Mouse (Mus musculus) limb, embryonic 13.5 days (tissue): Measurements from ENCODE around the gene Pvalb. TPM values are rescaled to one million over a fixed set of nuclear protein-coding genes. Genes with fewer than 3 reads are reported as not detected.

ENCODE experiments used
- ATAC-seq: fragments of 200-750 bp; cut with Nextera tagmentation; 2 replicates; pipeline ENCODE4 v1.8.0; 2017; ENCODE audit warnings: low read depth, moderate number of reproducible peaks, moderate TSS enrichment; ENCODE audit not compliant: low FRiP score
- H3K27ac ChIP-seq: fragments of 300-500 bp; sonication (generic); 2 replicates; pipeline ENCODE4 v1.5.1; 2015; ENCODE audit warnings: inconsistent platforms, mild to moderate bottlenecking, moderate library complexity
- H3K27me3 ChIP-seq: fragments of 300-500 bp; sonication (generic); 2 replicates; pipeline ENCODE4 v1.6.1; 2015; ENCODE audit warnings: mild to moderate bottlenecking, inconsistent platforms
- H3K36me3 ChIP-seq: fragments of 300-500 bp; sonication (generic); 2 replicates; pipeline ENCODE4 v1.6.1; 2015; ENCODE audit warnings: inconsistent platforms, mild to moderate bottlenecking, moderate library complexity
- H3K4me1 ChIP-seq: fragments of 300-500 bp; sonication (generic); 2 replicates; pipeline ENCODE4 v1.6.1; 2015; ENCODE audit warnings: inconsistent platforms
- H3K4me2 ChIP-seq: fragments of 300-500 bp; sonication (generic); replicated peaks from 2 replicates; pipeline ENCODE4 v1.6.1; 2015; ENCODE audit warnings: inconsistent platforms, mild to moderate bottlenecking, moderate library complexity
- H3K4me3 ChIP-seq: fragments of 300-500 bp; sonication (generic); 2 replicates; pipeline ENCODE4 v1.5.1; 2015; ENCODE audit warnings: moderate library complexity, mild to moderate bottlenecking, inconsistent platforms
- H3K9ac ChIP-seq: fragments of 300-500 bp; sonication (generic); 2 replicates; pipeline ENCODE4 v1.6.1; 2015; ENCODE audit warnings: mild to moderate bottlenecking, inconsistent platforms
- H3K9me3 ChIP-seq: fragments of 300-500 bp; sonication (generic); 2 replicates; pipeline ENCODE4 v1.6.1; 2016; ENCODE audit warnings: inconsistent platforms
- WGBS: fragments of 180-500 bp; shearing (Covaris S2); methylation state at CpG from one replicate; pipeline ENCODE4 v1.1.7; 2015; 5-methylcytosine and 5-hydroxymethylcytosine counted together
- polyA plus RNA-seq: library from polyadenylated mRNA; unstranded; fragments of >200 nt; fragmentation: Nextera tagmentation; extraction: Ambion mirVana; gene quantifications from 2 replicates; pipeline ENCODE4 v1.2.1, GENCODE M21; 2015

Pvalb gene
- polyA plus RNA-seq, 1 experiment from 2014 or later = 0.15 TPM

DNA sequence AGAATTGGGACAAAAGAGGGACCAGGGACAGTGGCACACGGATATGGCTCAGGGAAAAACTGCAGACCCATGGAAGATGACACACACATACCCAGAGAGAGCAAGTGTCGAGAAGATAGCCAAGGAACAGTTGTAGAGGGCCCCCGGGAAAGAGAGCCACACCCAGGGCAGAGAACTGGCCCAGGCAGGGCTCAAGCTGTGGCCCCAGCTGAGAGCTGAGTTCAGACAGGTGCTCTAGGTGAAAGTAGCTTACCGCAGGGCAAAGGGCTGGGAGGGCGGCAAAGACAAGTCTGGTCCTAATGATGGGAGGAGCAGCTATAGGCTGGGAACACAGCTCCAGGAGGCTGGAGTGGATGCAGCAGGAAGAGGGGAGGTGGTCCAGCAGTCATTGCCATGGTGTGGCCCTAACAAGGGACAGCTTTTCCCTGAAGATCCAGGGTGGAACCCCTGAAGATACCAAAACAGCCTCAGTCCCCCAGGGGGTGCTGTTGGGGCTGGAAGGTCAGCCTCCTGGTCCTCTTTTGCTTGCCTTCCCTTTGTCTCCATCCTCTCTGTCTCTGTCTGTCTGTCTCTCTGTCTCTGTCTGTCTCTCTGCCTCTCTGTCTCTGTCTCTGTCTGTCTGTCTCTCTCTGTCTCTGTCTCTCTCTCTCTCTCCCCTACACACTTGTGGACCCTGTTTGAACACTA, 28.8 kb upstream of the Pvalb start:
- Histone ChIP-seq H3K9me3 (no peaks in the 10 kb centered on the region; the same call in 1 of the 2 replicates), H3K27ac (no peak overlapping the region), H3K27me3 (peaks cover 4% of the 10 kb centered on the region; the same call in 1 of the 2 replicates), H3K36me3 (no peaks in the 10 kb centered on the region), H3K4me3 (no peak overlapping the region), H3K4me1 (no peaks in the 10 kb centered on the region), H3K9ac (no peak overlapping the region), H3K4me2 (no peak overlapping the region)
- 70% methylated on average over 5 of the region's 5 CpGs for WGBS
- ATAC-seq = no peak

DNA sequence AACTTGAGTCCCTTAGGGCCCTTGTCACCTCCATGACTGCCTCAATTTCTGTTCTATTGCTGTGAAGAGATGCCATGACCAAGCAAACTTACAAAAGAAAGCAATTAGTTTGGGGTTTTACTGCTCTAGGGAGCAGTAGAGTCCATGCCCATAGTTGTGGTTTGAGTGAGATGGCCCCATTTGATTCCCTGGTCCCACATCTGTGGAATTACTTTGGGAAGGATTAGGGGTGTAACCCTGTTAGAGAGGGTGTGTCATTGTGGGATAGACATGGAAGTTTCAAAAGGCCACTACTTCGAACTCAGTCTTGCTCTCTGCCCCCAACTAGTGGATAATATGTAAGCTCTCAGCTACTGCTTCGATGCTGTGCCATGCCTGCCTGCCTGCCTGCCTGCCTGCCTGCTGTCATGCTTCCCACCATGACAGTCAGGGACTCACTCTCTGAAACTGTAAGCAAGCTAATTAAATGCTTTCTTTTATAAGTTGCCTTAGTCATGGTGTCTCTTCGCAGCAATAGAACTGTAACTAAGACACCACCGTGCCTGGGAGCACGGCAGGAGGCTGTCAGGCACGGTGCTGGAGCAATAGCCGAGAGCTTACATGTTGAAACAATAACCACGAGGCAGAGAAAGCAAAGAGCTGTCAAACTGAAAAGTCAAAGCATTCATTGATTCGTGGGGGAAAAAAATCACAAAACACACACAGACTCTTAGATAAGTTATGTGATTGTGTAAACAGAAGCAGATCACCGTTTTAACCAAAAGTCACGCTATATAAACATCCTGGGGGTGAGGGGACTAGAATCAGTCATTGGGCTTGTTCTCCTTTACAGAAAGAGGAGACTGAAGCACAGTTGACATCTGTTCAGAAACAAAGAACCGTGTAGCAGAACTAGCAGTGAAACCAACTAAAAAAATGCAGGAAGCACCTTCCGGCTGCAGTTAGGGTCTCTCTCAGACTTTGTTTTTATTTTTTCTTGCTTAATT, 25.4 kb upstream of the Pvalb start:
- 57% methylated on average over 13 of the region's 13 CpGs for WGBS
- Histone ChIP-seq H3K9me3 (no peaks in the 10 kb centered on the region; the same call in 1 of the 2 replicates), H3K4me1 (no peaks in the 10 kb centered on the region), H3K4me3 (no peak overlapping the region), H3K9ac (no peak overlapping the region), H3K36me3 (no peaks in the 10 kb centered on the region), H3K4me2 (no peak overlapping the region), H3K27ac (no peak overlapping the region), H3K27me3 (peaks cover 4% of the 10 kb centered on the region; the same call in 1 of the 2 replicates)
- no peak for ATAC-seq

DNA sequence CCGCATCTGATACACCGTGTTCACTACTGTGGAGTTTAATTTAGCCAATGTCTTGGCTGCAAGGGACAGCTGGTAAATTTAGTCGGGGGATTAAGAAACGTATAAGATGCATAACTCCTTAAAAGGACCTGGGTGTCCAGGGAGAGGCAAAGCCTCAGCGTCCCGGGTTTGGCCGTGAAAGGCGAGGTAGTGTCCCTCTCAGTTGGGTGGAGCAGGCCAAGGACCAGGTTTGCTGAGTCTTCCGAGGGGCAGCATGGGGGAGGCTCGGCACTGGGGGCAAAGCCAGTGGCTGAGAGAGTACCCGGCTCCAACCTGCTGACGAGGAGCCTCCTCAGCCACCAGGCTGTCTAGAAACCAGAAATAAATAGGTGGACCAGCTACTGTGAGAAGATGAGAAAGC, 21.6 kb upstream of the Pvalb start:
- H3K4me3 ChIP-seq = no peak overlapping the region
- H3K4me2 ChIP-seq = no peak overlapping the region
- H3K9me3 ChIP-seq = no peaks in the 10 kb centered on the region
- H3K27me3 ChIP-seq = no peaks in the 10 kb centered on the region
- H3K4me1 ChIP-seq = no peaks in the 10 kb centered on the region
- H3K9ac ChIP-seq = no peak overlapping the region
- 79% methylated on average over 12 of the region's 12 CpGs for WGBS
- ATAC-seq = no peak
- no peaks in the 10 kb centered on the region for H3K36me3 ChIP-seq
- no peak overlapping the region for H3K27ac ChIP-seq

DNA sequence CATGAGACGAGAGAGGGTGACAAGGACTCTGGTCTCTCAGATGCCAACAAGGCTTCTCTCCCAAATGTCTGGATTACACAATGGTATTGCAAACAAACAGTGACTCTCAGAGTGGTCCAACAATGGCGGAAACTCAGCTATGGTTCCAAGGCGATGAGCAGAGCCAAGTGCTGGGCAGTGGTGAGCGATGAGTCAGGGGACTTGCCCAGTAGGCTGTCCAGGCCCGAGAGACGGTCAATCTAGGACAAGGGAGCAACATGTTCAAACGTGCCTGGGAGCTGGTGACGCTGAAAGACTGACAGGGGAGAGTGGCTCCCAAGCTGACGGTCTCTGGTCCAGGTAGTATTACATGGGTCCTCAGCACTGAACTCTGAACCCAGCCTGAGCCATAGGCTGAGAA, 9.1 kb upstream of the Pvalb start:
- no peak overlapping the region for H3K27ac ChIP-seq
- no peaks in the 10 kb centered on the region for H3K9me3 ChIP-seq
- no peaks in the 10 kb centered on the region for H3K4me1 ChIP-seq
- no peaks in the 10 kb centered on the region for H3K36me3 ChIP-seq
- no peak overlapping the region for H3K4me3 ChIP-seq
- no peak overlapping the region for H3K4me2 ChIP-seq
- H3K9ac ChIP-seq = no peak overlapping the region
- ATAC-seq = no peak
- no peaks in the 10 kb centered on the region for H3K27me3 ChIP-seq
- 75% methylated on average over 9 of the region's 9 CpGs for WGBS

DNA sequence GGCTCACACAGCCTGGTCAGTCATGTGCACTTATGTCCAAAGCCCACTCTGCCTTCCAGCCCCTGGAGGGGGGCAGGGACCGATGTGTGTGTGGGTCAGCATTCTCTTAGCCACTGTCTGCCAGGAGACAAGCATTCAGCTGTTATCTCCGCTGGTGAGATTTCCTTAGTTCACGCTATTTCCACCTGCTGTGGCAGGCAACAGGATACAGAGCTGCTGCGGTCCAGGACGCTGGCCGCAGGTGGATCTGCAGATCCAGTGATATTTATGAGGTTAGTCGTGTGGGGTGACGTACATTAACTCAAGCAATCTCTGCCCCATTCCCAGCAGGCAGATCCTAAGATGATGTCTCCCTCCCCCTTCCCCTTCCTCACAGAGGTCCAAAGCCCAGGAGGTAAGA, 5.2 kb upstream of the Pvalb start:
- H3K9ac ChIP-seq = no peak overlapping the region
- H3K36me3 ChIP-seq = no peaks in the 10 kb centered on the region
- no peak overlapping the region for H3K4me2 ChIP-seq
- peaks cover 5% of the 10 kb centered on the region for H3K27me3 ChIP-seq
- H3K27ac ChIP-seq = no peak overlapping the region
- H3K9me3 ChIP-seq = peaks cover 2% of the 10 kb centered on the region; the same call in 1 of the 2 replicates
- no peak for ATAC-seq
- no peak overlapping the region for H3K4me3 ChIP-seq
- WGBS = 76% methylated on average over 8 of the region's 8 CpGs
- no peaks in the 10 kb centered on the region for H3K4me1 ChIP-seq

DNA sequence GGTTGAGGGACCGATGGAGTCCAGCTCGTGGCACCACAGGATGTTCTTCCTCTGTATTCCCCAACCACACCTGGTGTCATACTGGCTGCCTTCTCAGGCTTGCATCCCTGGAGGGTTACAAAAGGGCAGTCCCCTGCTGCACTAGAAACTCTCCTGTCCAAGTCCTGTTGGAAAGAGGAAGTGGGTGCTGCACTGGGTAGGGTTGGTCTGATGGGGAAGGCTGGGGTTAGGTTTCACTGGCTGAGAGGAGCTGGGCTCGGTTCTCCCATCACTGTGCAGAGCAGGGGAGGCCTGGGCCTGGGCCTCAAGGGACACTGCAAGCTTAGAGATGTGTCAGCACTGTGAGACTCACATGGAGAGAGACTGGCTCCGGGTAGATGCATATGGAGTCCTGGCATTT, 4.0 kb upstream of the Pvalb start:
- WGBS = 79% methylated on average over 4 of the region's 4 CpGs
- Histone ChIP-seq H3K4me1 (no peaks in the 10 kb centered on the region), H3K27ac (no peak overlapping the region), H3K27me3 (peaks cover 16% of the 10 kb centered on the region), H3K36me3 (no peaks in the 10 kb centered on the region), H3K9ac (no peak overlapping the region), H3K4me3 (no peak overlapping the region), H3K9me3 (peaks cover 2% of the 10 kb centered on the region; the same call in 1 of the 2 replicates), H3K4me2 (no peak overlapping the region)
- no peak for ATAC-seq

DNA sequence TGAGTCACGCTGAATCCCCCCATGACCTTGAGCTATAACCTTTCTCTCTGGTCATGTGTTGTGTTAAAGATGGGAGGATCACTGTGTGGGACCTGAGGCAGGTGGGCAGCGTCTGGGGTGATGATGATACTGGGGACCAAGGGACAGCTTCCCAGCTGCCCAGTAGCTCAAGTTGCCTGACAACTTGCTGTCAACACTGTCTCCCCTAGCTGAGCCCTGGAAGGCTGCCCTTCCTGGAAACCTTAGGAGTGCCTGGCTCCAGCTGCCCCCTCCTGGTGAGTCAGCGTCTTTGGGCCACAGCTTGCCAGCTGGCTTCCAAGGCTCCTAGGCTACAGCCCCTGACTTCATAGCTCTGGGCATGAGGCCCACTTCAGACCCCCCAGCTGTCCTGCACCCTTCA, 1.0 kb downstream of the Pvalb start:
- Histone ChIP-seq H3K36me3 (no peaks in the 10 kb centered on the region), H3K9ac (no peak overlapping the region), H3K4me1 (peaks cover 6% of the 10 kb centered on the region; the same call in 1 of the 2 replicates), H3K4me3 (no peak overlapping the region), H3K9me3 (peaks cover 2% of the 10 kb centered on the region; the same call in 1 of the 2 replicates), H3K27me3 (peaks cover 58% of the 10 kb centered on the region), H3K27ac (no peak overlapping the region), H3K4me2 (no peak overlapping the region)
- no peak for ATAC-seq
- WGBS = 44% methylated on average over 3 of the region's 3 CpGs

DNA sequence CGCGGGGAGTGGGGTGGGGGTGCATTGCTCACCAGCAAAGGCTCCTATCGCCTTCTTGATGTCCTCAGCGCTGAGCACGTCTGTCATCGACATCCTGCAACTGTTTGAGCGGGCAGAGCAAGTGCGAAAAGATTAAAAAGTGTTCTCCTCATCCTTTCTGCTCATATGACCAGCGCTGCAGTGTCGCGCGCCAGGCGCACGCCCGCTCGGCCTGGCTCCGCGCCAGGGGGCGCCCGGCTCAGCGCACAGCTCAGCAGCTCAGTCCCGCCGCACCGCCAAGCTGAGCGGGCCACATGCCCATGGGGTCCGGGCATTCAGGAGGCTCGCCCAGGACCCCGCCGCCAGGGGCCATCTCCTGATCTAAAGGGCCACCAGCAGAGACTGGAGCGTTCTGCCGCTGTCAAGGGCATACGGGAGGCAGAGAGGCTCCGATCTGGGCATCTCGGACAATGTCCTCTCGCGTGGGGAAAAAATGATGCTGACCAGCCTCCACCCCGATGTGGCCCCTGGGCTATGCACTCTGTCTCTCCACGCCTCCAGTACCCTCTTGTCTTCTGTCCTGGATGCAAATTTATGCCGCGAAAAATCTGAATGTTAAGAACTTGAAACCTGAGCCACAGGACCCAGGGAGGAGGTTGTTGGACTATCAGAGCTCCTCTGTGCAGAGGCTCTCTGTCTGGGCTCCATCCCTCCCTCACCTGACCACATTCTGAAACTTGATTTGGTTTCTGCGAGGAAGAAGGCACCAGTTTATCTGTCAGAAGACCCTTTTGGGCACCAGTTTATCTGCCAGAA, 1.9 kb downstream of the Pvalb start:
- H3K9ac ChIP-seq = no peak overlapping the region; the same call in 1 of the 2 replicates
- 2% methylated on average over 41 of the region's 41 CpGs for WGBS
- peak overlapping the region; percentile 66 for H3K4me2 ChIP-seq
- H3K27ac ChIP-seq = no peak overlapping the region
- H3K27me3 ChIP-seq = peaks cover 58% of the 10 kb centered on the region
- ATAC-seq = no peak
- H3K9me3 ChIP-seq = no peaks in the 10 kb centered on the region
- H3K4me3 ChIP-seq = peak overlapping the region; percentile 37
- peaks cover 6% of the 10 kb centered on the region; the same call in 1 of the 2 replicates for H3K4me1 ChIP-seq
- H3K36me3 ChIP-seq = no peaks in the 10 kb centered on the region

DNA sequence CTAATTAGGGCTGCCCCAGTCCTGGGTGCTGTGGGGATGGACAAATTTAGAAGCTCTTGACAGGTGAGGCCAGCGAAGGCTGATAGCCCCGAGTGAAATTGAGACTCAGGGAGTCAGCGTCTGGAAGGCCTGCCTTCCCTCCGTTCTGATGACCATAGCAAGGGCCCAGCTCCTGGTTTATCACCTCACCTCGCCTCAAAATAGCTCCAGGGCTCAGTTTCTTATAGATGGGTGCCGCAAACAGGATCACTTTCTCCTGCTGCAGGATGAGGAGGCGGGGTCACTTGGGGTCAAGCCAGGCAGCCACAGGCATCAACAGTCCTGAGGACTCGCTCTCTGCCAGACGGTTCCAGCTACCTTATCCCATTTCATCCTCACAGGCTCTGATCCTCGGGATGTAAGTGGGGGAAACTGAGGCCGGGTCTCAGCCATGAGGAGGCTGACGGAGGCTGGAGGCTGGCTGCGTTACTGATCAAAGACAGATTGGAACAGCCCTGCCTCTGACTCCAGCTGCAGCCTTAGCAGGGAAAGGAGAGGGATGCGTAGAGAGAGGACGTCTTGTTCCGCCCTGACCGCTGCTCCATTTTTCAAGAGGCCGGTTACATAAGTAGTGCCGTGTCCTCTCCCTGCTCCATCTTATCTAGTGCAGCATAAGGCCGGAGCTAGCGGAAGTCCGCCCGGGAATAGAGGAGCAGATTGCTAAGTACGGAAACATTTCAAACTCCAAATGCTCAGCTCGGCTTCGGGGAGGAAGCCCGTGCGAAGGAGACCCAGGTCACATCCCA, 10.9 kb downstream of the Pvalb start:
- H3K9me3 ChIP-seq = no peaks in the 10 kb centered on the region
- H3K9ac ChIP-seq = no peak overlapping the region
- H3K4me3 ChIP-seq = no peak overlapping the region
- H3K4me2 ChIP-seq = no peak overlapping the region
- H3K36me3 ChIP-seq = no peaks in the 10 kb centered on the region
- WGBS = 72% methylated on average over 28 of the region's 28 CpGs
- H3K27ac ChIP-seq = no peak overlapping the region
- H3K4me1 ChIP-seq = no peaks in the 10 kb centered on the region
- no peak for ATAC-seq
- H3K27me3 ChIP-seq = no peaks in the 10 kb centered on the region; the same call in 1 of the 2 replicates

DNA sequence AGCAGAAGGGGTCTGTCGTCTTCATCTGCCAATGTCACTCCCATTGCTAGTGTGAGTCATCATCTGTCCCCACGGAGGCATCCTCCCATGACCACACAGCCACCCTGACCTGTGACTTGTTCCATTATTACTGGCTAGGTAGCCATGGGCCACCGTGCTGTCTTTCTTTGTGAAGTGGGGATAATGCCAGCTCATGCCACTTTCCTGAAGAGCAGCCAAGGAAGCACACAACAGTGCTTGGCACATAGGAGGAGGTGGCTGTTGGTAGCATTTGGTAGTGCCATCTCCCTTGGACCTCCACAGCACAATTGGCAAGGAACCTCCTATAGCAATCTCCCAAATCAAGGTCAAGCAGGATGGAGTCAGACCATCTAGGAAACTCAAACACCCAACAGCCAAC, 11.9 kb downstream of the Pvalb start:
- 85% methylated on average over 3 of the region's 3 CpGs for WGBS
- Histone ChIP-seq H3K27me3 (no peaks in the 10 kb centered on the region; the same call in 1 of the 2 replicates), H3K27ac (no peak overlapping the region), H3K4me2 (no peak overlapping the region), H3K9ac (no peak overlapping the region), H3K4me3 (no peak overlapping the region), H3K4me1 (no peaks in the 10 kb centered on the region), H3K36me3 (no peaks in the 10 kb centered on the region), H3K9me3 (no peaks in the 10 kb centered on the region)
- no peak for ATAC-seq

DNA sequence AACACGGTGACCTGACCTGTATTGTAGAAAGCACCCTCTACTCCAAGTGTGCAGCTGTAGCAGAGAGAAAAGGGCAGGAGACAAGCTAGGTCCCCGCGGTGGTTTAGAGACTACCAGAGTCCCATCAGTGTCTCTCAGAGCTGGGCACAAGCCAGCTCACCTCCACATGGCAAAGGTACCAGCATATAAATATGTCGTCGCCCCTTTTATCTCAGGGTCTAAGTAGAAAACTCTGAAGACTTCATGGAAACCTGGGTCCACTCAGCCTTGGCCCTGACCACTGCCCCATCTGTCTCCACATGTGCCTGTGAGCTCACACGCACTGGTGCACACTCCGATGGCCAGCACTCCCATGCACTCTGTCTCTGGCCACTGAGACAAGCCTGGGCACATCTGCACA, 16.6 kb downstream of the Pvalb start:
- H3K9ac ChIP-seq = no peak overlapping the region
- H3K27me3 ChIP-seq = no peaks in the 10 kb centered on the region; the same call in 1 of the 2 replicates
- H3K4me1 ChIP-seq = no peaks in the 10 kb centered on the region
- 86% methylated on average over 7 of the region's 7 CpGs for WGBS
- ATAC-seq = no peak
- no peak overlapping the region for H3K4me2 ChIP-seq
- no peaks in the 10 kb centered on the region for H3K36me3 ChIP-seq
- no peak overlapping the region for H3K27ac ChIP-seq
- no peak overlapping the region for H3K4me3 ChIP-seq
- no peaks in the 10 kb centered on the region for H3K9me3 ChIP-seq
